Mouse (Mus musculus): Measurements from ENCODE around the gene Ccdc83. TPM values are rescaled to one million over a fixed set of nuclear protein-coding genes. Genes with fewer than 3 reads are reported as not detected.
"Not testable (repeated sequence)": the region's sequence is repeated elsewhere in the genome, so short reads cannot be mapped to it uniquely, and the experiment has no call there.

The Ccdc83 gene
- total RNA-seq, 2 experiments from 2014 or later: not detected

DNA sequence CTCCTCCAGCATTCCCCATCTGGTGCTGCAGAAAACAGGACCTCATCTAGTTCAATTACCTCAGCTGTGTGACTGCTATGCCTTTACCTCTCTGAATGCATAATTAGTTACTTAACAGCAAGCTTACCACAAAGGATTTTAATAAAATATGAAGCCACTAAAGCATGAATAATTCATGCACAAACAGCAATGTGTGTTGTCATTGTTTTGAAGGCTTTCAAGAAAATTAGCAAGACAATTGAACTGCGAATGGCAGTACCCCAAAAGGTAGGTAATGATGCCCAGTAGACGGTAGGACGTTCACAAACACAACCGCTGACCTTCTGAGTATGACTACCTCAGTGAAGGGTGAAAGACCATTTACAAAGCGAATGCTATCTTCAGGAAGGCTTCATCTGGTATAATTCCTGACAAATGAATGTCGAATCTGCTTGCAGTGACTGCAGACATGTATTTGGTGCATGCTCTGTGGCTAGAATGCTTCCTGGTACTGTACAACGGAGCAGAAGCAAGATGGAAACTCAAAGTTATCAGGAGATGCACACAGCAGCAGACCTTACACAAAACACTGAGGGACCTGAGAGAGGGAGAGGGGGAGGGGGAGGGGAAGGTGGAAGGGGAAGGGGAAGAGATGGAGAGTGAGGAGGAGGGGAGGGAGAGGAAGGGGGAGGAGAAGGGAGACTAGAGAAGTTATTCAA is 3.5 kb downstream of the Ccdc83 start:
- DNase-seq (ENCODE audit: low spot score in 2 of 2): no peak

DNA sequence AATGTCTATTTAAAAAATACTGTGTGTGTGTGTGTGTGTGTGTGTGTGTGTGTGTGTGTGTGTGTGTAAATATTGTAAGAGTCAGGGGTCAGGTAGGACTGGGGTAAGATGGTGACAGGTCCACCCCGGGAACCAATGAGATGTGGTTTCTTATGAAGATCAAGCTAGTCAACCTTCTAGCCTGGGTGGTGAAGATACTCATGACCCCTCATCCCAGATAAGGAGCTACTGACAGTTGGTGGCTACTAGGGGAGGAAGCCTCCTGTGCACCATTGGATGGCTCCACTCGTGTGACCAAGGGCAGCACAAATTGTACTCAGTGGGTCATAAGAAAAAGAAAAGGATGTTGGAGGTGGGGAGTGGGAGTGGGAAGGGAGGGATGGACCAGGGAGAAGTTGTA is 5.7 kb downstream of the Ccdc83 start:
- no peak for DNase-seq (ENCODE audit: low spot score in 2 of 2)

DNA sequence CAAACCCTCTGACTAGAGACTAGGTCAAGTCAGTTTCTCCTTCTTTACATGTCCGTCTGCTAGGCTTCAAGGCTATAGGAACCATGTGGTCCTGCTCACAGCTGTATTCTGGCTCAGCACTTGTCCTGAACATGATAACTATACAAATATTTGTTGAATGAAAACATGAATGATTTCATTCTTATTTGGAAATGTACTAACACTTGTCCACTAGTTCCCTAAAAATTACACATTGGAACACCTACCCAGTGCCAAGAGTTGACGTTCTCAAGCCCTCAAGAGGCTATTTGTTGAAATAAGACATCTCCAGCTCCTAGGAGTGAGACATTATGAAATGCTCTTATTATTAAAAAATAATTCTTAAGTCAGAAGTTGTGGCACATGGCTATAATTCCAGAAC is 6.9 kb downstream of the Ccdc83 start:
- DNase-seq (ENCODE audit: low spot score in 2 of 2): no peak

DNA sequence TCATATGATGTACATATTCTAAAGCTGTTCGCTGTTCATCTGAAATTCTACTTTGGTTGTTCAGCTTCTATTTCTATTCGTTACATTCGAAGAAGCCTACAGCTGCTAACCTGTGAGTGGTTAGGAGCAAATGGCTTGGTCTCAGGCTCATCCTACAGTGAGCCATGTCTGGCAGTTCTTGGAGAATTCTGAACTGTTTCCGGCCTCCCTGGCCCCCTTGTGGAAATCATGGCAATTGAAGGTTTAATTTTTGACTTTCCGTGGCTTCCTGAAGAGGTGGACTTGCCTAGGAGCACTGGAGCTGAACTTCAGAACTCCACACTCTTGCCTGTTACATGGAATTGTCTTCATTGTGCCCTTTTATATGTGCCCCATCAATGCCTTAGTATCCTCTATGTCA is 12.6 kb downstream of the Ccdc83 start:
- DNase-seq (ENCODE audit: low spot score in 2 of 2): no peak

DNA sequence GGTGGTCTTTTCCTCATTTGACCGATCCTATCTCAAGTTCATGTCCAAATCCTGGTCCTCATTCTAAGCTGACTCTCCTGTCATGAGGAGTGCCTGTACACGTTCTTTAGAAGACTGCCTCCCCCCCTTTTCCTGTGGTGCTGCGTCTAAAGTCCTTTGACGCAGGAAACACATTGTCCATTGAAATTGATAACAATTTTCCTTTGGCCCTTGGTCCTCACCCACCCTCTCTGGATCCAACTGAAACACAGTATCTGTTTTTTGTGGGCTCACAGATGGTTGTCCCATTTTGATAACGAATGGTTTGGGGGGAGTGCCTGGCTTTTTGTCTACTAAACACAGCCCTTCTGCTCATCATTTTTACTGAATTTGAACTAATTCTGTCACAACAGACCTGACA is 21.9 kb downstream of the Ccdc83 start:
- DNase-seq (ENCODE audit: low spot score in 2 of 2): no peak

DNA sequence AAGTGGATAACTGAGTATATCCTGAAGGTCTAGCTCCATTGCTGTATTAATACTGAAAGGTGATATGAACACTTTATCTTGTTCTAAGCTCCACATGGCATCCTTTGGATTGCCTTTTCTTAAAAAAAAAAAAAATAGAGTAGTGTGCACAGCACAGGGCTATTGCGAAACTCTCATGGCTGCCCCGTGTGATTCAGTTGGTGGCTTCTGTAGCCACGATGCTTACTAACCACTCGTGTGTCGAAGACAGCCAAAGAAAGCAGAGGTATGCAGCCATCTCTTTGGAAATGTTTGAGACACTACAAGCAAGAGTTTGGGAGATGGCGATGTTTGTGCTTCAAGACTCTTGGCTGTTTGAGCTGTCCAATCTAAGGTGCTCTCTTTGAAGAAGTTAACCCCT is 22.4 kb downstream of the Ccdc83 start:
- no peak for DNase-seq (ENCODE audit: low spot score in 2 of 2)

DNA sequence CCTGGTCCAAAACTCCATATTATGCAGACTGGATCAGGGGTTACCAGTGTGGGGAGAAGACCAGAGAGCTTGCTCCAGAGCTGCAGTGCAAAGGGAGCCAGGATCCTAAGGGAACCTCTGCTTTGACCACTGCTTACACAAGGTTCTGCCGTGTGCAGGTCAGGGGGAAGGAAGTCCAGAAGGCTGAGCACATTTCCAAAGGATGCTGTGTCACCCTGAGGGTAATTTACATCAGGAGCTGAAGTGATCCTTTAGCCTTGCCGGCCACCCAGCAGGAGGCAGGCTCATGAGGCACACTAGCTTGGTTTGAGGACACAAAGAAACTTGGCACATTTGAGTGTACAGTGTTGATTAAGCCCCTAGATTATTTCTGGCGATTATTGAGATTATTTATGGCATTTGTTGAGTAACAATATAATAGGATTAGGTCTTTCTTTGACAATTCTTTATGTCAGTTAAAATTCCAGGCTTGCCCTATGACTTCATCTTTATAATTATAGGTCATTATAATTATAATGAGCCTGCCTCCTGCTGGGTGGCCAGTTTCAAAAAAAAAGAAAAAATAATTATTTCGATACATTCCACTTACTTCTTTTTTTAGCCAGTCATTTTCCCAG is 29.2 kb downstream of the Ccdc83 start:
- DNase-seq (ENCODE audit: low spot score in 2 of 2): no peak

DNA sequence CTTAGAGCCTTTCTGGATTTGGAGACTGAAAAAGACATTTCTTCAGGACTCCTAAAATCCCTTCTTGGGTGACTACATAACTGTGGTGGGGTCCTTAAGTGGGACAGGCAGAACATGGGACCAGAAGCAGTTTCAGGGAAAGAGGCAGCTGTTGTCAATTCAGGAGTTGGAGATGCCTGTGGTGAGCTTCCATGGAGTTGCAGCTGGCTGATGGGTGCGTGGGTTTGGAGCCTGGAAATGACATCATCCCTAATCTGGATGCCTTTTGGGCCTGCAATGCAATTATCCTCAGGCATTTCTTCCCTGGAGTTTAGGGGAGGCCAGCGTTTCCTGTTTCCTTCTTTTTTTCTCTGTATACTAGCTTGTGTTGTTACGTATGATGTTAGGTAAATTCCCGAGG is 31.7 kb downstream of the Ccdc83 start:
- no peak for DNase-seq (ENCODE audit: low spot score in 2 of 2)

DNA sequence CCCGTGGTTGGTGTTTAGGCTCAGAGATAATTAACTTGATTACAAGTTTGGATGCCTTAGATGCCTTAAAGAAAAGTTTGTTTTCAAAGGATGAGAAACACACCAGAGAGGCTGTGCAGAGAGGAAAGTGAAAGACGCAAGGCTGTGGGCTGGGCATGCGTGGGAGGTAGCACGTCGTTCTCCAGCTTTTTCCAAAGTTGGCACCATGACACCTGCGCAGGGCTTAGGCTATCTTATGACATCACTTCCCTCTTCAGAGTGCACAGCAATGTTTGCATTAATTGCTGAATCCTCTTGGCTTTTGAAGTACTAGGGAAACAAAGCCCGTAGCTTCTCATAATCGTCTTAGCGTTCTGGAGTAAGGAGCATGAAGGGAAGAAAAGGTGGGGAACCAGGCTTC is 34.1 kb downstream of the Ccdc83 start:
- DNase-seq (ENCODE audit: low spot score in 2 of 2): no peak

DNA sequence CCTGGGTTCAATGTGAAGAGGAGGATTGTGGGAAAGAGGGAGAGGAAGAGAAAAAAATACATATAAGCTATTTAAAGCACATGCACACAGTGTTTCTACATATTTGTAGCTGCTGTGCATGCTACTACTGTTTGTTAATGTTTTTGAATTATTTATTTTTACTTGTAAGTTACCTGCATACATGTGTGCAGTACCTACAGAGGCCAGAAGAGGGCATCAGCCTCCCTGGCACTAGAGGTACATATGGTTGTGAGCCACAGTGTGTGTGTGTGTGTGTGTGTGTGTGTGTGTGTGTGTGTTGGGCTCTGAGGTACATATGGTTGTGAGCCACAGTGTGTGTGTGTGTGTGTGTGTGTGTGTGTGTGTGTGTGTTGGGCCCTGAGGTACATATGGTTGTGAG is 36.7 kb downstream of the Ccdc83 start:
- DNase-seq (ENCODE audit: low spot score in 2 of 2): not testable (repeated sequence)

DNA sequence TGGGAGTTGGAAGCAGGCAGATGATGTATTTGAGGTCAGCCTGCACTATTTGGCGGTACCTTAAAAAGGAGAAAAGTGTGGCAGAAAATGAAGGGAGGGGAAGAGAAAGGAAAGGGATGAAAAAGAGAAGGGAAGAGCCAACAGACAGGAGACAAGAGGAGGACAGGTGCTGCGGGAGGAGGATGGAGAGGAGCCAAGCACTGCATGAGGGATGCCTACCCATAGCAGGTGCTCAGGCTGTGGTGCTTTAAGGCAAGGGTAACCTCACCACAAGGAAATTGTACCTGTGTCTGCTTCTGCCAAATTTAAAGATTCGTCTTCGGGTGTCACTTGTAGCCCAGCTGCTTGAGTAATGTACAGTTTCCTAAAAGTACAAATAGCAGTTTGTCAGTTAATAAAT is 37.5 kb downstream of the Ccdc83 start:
- DNase-seq (ENCODE audit: low spot score in 2 of 2): no peak

DNA sequence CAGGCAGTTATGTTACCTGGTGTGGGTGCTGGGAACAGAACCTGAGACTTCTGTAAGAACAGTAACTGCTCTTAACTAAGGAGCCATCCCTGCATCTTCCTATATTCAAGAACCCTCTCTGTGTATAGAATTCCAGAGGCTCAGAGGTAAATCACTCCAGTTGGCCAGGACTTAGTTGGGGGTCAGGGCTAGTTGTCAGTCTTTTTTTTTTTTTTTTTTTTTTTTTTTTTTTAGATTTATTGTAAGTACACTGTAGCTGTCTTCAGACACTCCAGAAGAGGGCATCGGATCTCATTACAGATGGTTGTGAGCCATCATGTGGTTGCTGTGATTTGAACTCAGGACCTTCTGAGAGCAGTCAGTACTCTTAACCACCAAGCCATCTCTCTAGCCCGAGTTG is 44.1 kb downstream of the Ccdc83 start:
- no peak for DNase-seq (ENCODE audit: low spot score in 2 of 2)

DNA sequence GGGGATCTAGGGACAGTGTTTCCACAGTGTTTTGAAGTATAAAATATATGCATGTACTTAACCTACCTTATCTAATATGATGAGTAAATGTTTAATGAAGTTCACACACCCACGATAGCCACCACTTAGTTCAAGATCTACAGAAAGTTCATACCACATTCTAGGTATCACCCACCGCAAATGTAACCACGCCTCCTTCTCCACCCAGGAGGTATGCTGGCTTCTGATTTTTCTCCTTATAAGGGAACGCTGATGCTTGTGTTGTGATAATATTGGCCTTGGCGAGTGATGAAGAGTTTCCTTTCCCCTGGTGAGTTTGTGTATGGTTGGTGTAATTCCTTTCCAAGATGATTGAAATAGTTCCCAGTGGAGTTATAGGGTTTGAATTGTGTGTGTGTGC is 47.5 kb downstream of the Ccdc83 start:
- no peak for DNase-seq (ENCODE audit: low spot score in 2 of 2)

DNA sequence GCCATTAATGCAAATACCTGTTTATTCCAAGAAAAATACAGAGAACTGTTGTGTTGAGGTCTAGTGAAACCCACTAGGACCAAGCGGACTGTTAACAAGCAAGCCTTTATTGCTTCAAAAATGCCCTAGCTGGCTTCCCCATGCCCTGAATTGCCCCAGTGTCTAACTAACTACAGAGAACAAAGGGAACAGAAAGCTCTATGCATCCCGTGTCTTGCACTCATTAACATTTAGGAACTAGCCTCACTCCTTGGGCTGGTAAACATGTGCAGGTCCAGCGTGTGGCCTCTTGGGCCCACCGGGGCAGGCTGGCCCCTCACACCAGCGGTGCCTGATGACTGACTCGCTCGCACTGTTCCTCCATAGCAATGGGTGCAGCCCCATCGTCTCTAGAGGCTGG is 49.1 kb downstream of the Ccdc83 start:
- DNase-seq (ENCODE audit: low spot score in 2 of 2): no peak

DNA sequence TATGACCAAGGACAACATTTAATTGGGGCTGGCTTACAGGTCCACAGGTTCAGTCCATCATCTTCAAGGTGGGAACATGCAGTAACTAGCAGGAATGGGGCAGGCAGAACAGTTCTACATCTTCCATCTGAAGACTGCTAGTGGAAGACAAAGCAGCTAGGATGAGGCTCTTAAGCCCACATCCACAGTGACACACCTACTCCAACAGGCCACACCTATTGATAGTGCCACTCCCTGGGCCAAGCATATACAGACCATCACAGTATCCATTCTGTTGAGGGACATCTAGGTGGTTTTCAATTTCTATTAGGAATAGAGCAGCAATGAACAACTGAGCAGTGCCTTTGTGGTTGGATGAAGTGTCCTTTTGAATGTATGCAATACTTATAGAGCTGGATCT is 54.6 kb downstream of the Ccdc83 start:
- DNase-seq (ENCODE audit: low spot score in 2 of 2): no peak

DNA sequence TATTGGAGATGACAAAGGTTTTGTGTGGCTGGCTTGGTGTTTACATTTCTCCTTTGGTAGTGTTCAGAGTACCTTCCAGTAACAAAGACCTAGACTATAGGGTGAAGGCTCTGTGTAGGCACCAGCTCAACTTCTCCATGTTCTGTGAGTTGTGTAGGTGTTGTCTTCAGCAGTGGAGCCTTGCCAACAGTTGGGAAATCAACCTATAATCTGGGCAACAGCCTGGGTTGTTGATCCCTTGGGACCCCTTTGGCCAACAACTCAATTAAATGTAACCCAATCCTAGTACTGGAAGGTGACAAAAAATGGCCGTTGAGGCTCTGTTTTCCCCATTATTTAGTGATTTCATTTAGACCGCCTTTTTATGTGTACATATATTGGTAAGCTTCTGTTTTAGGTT is 55.5 kb downstream of the Ccdc83 start:
- DNase-seq (ENCODE audit: low spot score in 2 of 2): no peak

DNA sequence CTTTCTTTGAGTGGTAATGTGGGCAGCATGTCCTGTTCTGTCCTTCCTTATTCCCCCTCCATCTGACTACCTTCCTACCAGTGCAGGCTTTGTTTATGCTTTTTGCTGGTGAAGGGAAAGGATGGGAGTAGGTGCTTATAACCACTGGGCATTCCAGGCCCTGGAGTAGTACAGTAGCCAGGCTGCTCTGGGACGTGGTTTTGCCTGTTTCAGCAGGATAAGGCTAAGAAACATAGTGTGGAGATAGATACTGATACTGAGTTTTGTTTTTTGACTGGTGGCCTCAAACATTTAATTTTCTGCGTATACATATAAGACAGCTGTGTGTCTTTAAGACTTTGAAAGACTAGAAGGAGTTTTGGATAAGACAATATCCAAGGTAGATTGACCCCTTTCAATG is 61.7 kb downstream of the Ccdc83 start:
- DNase-seq (ENCODE audit: low spot score in 2 of 2): no peak

DNA sequence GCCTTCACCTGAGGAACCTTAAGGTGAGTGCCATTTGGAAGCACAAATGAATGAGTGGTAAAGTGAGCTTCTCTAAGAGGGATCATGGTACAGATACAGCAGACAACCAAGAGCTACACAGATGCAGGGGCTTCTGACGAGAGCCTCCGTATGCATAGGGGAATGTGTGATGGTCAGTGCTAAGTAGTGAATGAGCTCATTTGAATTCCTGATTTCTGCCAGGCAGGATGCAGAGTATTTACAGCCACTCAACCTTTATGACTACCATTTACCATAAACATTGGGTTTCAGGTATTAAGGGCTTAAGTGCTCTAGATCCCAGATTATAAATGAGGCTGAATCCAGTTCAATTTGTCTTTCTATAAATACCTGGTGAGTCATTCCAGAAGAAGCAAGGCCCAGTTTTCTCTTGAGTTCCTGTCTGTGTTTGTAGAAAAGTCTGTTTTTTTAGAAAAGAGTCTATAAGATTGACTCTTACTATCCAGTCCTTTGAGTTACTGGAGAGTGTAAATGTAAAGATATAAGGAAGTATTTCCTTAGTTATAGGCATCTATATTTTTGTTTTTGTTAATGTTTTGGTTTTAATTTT is 63.6 kb downstream of the Ccdc83 start:
- no peak for DNase-seq (ENCODE audit: low spot score in 2 of 2)

DNA sequence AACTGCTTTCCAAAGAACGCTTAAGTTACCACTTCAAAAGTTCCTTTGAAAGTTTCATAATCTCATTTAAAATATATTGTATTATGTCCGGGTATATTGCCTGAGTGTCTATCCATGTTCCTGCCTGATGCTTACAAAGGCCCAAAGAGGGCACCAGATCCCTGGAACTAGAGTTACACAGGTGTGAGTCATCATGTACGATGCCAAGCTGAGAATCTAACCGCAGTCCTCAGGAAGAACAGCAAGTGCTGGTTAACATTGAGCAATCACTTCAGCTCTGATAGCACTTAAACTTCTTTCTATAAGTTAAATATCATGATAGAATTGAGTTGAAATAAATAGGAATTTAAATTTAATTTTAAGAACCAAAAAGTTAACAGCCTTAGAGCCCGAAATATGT is 65.3 kb downstream of the Ccdc83 start:
- no peak for DNase-seq (ENCODE audit: low spot score in 2 of 2)

DNA sequence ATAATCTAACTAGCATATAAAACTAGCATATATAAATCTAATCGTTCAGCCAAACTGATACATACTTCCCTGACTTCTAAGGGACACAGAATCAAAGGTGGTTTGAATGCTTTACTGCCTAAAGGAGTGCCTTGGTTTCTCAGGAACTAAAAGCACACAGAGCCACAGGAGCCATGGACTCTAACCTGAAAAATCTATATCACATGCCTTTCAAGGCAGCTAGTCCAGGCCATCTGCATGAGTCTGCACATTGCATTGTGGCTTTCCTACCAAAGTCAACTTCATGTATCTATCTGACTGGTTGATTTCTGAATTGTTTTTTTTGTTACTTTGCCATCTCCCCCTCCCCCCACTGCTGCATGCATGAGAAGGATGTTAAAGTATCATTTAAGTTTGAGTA is 84.9 kb downstream of the Ccdc83 start:
- no peak for DNase-seq (ENCODE audit: low spot score in 2 of 2)

DNA sequence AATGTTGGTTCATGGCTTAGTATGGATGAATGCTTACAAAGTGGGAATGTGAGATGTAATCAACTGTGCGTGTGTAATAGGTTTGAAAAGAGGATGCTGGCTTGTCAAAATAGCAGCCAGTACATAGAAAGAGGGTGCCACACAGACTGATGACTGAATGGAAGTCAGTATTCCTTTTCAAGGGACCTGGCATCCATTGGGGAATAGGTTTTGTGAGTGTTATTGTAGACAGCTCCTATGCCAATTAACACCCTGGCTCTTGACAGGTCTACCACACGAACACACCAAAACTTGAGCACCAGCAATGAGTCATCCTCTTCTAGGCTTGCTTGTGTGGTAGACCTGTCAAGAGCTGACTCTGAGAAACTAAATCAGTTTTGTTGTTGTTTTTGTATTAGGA is 90.0 kb downstream of the Ccdc83 start:
- no peak for DNase-seq (ENCODE audit: low spot score in 2 of 2)

Measured in adrenal gland, adult 18-20 months (tissue).